Mouse (Mus musculus): Measurements from ENCODE around the gene Tardbp.

DNA sequence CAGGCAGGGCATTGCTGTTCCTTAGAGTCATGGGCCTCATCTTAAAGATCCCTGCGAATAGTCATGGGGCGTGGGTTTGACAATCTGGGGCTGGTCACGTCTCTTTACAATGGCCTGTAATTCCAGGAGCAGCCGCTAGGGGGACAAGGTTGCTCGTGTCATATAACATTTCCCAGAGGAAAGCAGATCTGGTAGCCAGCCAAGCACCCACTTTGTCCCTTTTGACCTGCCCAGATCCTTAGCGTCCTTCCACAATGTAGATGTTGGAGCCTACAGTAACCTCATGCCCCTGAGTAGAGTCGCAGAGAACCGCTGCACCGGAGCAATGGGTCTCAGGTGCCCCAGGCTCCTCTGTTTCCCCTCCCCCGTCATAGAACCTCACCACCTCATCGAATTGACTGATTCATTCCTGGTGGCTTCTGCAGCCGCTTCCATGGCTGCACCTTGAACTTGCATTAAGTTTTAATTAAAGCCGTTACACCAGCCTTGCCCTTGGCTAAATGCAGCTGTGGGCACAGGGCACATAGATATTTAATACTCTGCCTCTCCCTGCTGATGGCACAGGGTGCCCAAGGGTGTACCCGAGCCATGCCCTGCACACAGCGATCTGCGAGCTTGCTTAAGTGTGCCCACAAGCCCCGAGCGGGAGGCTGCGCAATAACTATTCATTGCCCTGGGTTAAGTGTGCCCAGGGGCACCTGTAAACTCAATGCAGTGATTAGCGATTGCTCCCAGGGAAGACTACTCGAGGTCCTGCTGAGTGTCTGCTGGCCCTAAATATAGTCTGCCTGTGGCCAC, 35.5 kb upstream of the Tardbp start:
- TF ChIP-seq EP300 (IDR thresholded peaks at IDR 0.05; ENCODE audit: low read length) (no peak), IRF4 (IDR thresholded peaks at IDR 0.05; ENCODE audit: low read depth, low read length) (no peak)
